Mouse (Mus musculus) left cerebral cortex, postnatal 36 days (tissue): Measurements from ENCODE around the gene Khsrp. TPM values are rescaled to one million over a fixed set of nuclear protein-coding genes. Genes with fewer than 3 reads are reported as not detected.

Experiments
- DNase-seq, 2 experiments: peaks; one replicate each; pipeline ENCODE4 v3.0.0; 2021 to 2022; ENCODE audit warnings: low spot score in 2 of 2, mixed read lengths in 1 of 2
- intact Hi-C: fragments of 180-260 bp; cut with DNase I; formaldehyde crosslinking; loops from one replicate; pipeline ENCODE4 v1.15.1; 2025
- total RNA-seq, 2 experiments: library from RNA; stranded (reverse); gene quantifications; 2 replicates each; pipeline ENCODE4 v1.2.3; 2021

Khsrp gene
- total RNA-seq, 2 experiments from 2014 or later, result 106 to 112 TPM

- intact Hi-C loops, result loop anchor here (1.0 to 10.0 kb wide), 2 partner anchors 20 to 174 kb away; partner anchors contain the start of genes Gm17949 and Gtf2f1
- DNase-seq, result no peak
Measured at GRCm38 (mm10) chr17:56990966-56991365, 40.4 kb downstream of the Khsrp start.

DNA sequence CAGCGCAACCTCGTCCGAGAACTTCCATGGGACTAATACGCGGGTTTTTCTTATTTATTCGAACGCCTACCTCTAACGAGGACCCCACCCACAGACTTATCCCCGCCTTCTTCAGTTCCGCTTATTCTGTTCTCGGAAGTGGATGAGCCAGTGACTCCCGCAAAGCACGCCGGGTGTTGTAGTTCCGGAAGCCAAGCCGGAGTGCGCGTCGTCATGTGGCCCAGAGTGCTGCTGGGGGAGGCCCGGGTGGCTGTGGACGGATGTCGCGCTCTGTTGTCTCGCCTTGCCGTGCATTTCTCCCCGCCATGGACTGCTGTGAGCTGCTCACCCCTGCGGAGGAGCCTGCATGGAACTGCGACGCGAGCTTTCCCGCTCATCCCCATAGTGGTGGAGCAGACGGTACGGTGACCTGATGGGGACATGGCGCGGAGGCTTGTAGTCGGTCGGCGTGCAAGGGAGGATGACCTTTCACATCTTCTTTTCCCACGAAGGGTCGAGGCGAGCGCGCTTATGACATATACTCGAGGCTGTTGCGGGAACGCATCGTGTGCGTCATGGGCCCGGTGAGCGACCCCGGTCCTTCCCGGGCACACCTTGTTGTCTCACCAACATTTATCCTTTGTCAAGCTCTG lies 41.1 kb downstream of the Khsrp start, which contains the start of gene Clpp:
Gene Clpp (plus strand): TSS at position 191 of the 632 bp plus-strand sequence.
- peak; percentile 94 for DNase-seq
- intact Hi-C loops, result loop anchor here (1.0 to 10.0 kb wide), 2 partner anchors 21 to 175 kb away; partner anchors contain the start of genes Gm17949 and Gtf2f1

DNA sequence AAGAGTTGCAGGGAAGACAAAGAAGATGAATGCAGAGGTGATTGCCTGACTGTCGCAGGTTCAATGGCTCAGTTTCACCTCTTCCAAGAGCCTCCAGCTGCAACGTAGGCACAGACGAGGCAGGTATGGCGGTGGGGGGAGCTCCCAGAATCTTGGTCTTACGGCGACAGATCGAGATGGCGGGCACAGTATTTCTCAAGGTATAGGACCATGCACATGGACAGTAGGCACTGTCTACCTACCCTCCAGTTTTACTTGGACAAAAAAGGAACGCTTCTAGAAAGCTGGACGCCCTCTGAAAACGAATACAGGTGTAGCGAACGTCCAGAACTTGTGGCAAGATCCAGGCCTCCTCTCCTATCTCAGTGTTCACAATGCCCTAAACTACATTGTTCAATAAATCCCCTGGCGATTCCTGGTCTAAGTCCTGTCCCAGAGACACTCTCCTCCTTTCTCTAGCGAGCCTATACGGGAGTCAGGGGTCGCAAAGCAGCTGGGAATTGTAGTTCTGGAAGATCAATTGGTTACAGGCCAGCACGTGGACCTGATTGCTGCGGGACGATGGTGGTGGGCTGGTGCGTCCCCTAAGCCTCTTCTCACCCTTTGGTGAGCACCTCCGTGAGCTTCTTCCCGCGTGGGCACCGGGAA lies 41.7 kb downstream of the Khsrp start:
- intact Hi-C loops, result loop anchor here (1.0 to 10.0 kb wide), 3 partner anchors 22 to 185 kb away; partner anchors contain the start of genes Gm17949 and Gtf2f1
- DNase-seq, result no peak

DNA sequence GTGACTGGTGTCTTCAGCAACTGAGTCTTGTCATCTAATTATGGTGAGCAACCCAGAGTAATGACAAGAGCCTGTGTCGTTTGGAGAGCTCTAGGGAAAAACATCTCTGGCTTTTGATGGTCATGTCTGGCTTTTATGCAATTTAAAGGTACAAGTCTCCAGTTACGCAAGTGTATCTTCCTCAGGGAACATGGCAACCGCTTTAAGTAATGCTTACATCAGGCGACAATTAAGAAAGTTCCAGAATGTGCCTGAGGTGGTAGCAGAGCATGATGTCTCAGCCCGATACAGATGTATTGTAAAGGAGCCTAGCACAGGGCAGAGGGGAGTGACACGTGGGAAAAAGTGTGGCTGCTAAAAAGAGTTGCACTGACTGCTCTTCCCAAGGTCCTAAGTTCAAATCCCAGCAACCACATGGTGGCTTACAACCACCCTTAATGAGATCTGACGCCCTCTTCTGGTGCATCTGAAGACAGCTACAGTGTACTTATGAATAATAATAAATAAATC lies 42.3 kb downstream of the Khsrp start:
- DNase-seq, result no peak
- intact Hi-C loops, result loop anchor here (10.0 kb wide), 1 partner anchor 184 kb away; no protein-coding TSS in a partner anchor

DNA sequence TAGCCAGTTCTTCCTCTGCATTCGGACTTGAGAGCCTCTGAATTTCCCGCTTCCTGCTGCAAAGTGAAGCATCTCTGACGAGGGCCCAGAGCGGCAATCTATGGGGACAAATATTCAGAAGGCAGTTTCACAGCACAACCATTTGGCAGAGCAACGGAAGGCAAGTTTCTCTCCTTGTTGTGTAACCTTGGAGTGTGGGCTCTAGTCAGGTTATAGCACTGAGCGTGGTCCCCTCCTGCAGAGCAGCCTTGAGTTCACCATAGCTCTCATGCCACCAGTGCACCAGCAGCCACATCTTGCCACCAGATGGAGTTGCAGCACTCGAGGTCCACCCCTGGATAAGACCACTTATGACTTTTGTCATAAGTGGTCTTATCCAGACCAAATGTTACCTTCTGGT lies 42.9 kb downstream of the Khsrp start:
- intact Hi-C loops, result loop anchor here (10.0 kb wide), 1 partner anchor 184 kb away; no protein-coding TSS in a partner anchor
- DNase-seq, result no peak

DNA sequence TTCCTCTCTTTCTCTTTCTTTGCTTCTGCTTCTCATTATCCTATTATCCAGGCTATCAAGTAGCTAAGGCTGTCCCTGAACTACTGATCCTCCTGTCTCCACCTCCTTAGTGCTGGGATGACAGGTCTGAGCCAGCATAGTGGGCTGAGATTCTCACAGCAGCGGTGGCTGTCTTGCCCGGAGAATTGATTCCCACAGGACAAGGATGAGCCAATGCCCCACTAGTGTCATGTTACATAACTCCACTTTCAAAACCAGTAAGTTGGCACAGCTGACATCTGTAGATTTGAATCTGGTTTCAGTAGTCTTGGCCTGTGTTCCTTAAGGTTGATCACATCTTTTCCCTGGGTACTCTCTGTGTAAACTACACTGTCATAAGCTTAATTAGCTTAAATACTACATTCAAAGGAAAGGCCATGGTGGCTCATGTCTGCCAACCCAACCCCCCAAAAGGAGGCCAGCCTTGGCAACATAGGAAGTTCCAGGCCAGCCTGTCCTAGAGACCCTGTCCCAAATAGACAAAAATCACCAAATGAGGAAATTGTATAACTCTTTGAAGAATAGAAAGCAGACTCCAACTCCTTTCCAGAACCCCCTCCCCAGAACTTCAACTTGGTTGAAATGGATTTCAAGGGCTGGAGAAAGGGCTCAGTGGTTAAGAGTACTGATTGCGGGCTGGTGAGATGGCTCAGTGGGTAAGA lies 45.1 kb downstream of the Khsrp start:
- intact Hi-C loops, result loop anchor here (10.0 kb wide), 1 partner anchor 181 kb away; no protein-coding TSS in a partner anchor
- no peak for DNase-seq

- intact Hi-C loops, result loop anchor here (10.0 kb wide), 1 partner anchor 181 kb away; no protein-coding TSS in a partner anchor
- no peak for DNase-seq
Measured at GRCm38 (mm10) chr17:56985656-56986055, 45.7 kb downstream of the Khsrp start.

DNA sequence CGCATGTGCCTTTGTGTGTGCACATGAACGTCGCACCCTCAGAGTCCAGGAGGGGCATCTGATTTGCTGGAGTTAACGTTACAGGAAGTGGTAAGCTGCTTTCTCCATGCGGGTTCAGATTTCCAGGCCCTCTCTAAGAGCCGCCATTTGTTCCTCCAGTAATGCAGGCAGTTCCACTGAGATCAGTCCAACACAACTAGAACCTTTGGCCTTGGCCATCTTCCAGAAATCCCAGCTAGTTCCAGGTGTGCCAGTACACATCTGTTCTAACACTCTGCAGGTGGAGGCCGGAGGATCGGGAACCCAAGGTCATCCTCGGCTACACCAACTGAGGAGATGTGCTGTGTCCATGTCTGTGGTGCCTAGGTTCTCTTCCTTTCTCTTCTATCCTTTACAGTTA lies 46.4 kb downstream of the Khsrp start:
- no peak for DNase-seq
- intact Hi-C loops, result loop anchor here (10.0 kb wide), 1 partner anchor 180 kb away; no protein-coding TSS in a partner anchor

GRCm38 (mm10) chr17:56982013-56982412 lies 49.3 kb downstream of the Khsrp start, which contains the start of gene Acer1:
Gene Acer1, minus strand, starts transcription at chr17:56982126.
- intact Hi-C loops, result loop anchor here (10.0 kb wide), 1 partner anchor 177 kb away; no protein-coding TSS in a partner anchor

DNA sequence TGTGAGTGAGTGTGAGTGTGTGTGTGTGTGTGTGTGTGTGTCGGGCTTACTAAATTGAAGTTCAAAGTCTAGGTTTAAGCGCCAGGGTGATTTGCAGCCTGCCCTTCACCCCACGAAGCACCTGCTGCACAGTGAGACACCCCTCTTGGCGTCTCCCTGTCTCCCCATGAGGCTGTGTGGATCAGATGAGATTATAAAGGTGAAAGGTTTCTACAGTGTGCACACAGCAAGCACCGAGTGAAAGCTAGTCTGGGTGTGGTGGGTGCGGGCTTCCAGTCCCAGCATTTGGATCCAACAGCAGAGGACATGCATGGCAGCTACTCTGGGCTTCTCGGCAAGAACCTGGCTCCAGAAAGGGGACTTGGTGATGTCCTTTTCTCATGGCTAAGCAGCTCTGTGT lies 50.3 kb downstream of the Khsrp start:
- intact Hi-C loops, result loop anchor here (10.0 kb wide), 1 partner anchor 176 kb away; no protein-coding TSS in a partner anchor

More at GRCm38 (mm10) chr17:56982013-56982412, 49.3 kb downstream of the Khsrp start, which contains the start of gene Acer1:
- DNase-seq, result no peak

DNA sequence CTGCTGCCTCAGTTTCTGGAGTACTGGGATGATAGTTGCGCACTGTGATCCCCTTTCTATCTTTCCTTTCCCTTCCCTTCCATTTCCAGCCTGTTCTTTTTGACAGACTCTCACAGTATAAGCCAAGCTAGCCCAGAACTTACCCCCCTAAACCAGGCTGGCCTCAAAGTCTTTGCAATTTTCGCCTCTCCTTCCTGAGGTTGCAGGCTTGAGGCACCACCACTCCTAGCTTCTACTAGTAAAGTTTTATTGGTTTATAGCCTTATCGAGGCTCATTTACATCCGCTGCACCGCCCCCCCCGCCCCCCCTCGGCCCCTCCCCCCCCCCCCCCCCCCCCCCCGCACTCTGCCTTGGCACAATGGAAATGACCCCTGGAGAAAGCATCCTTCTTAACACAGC lies 51.8 kb downstream of the Khsrp start:
- intact Hi-C loops, result no loop called here
- no peak for DNase-seq

More for the DNA sequence above, 50.3 kb downstream of the Khsrp start:
- no peak for DNase-seq

- intact Hi-C loops, result no loop called here
- DNase-seq, result no peak
Measured at GRCm38 (mm10) chr17:56976531-56977390, 54.6 kb downstream of the Khsrp start.

GRCm38 (mm10) chr17:56975391-56975790 lies 55.9 kb downstream of the Khsrp start:
- intact Hi-C loops, result no loop called here

GRCm38 (mm10) chr17:56974708-56975240 lies 56.5 kb downstream of the Khsrp start:
- no peak for DNase-seq
- intact Hi-C loops, result no loop called here

More at GRCm38 (mm10) chr17:56975391-56975790, 55.9 kb downstream of the Khsrp start:
- DNase-seq, result no peak

DNA sequence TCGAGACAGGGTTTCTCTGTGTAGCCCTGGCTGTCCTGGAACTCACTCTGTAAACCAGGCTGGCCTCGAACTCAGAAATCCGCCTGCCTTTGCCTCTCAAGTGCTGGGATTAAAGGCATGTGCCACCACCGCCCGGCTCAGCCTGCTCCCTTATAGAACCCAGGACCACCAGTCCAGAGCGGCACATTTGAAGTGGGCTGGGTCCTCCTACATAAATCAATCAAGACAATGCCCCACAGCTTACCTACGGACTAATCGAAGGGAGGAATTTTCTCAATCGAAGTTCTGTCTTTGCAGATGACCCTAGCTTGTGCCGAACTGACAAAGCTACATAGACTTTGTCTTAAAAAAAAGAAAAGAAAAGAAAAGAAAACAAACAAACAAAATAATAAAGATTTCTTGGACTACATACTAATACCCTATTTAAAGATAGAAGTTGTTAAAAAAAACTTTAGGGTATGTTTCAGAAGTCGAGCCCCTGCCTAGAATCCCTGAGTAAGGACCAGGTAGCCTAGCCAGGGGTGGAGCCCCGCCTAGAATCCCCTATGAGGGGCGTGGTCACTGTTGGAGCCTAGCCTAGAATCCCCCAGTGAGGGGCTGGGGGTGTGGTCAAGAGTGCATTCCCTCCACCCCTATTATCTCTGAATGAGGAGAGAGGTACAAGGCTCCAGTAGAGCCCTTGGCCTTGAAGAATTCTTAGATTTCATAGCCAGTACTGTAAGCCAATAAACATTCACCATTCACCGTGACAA lies 57.2 kb downstream of the Khsrp start:
- intact Hi-C loops, result no loop called here
- DNase-seq, result no peak
